Mouse (Mus musculus): Measurements from ENCODE around the gene Pmpca.

- TF ChIP-seq CTCF (IDR thresholded peaks at IDR 0.05; ENCODE audit: low read depth, low read length) (no peak), GATA1 (IDR thresholded peaks at IDR 0.05; ENCODE audit: borderline replicate concordance, low read length) (no peak), TAL1 (conservative IDR thresholded peaks at IDR 0.05; ENCODE audit: low read depth, low read length) (no peak), POLR2AphosphoS5 (IDR thresholded peaks at IDR 0.05; ENCODE audit: insufficient replicate concordance, low read depth, low read length) (no peak), GATA2 (IDR thresholded peaks at IDR 0.05; ENCODE audit: borderline replicate concordance, low read depth, low read length) (no peak)
Measured at GRCm38 (mm10) chr2:26441261-26441660, 52.1 kb downstream of the Pmpca start.

Measured in G1E (cell line).